Mouse (Mus musculus): Measurements from ENCODE around the gene Spdye4b. TPM values are rescaled to one million over a fixed set of nuclear protein-coding genes. Genes with fewer than 3 reads are reported as not detected.
"Not testable (repeated sequence)": the region's sequence is repeated elsewhere in the genome, so short reads cannot be mapped to it uniquely, and the experiment has no call there.

The Spdye4b gene
- total RNA-seq (2021): not detected
- long read RNA-seq, experiment 1: 0 reads
- long read RNA-seq, experiment 2: 0 reads

- TF ChIP-seq CTCF (conservative IDR thresholded peaks at IDR 0.05): peak; percentile 37
Observed at GRCm38 (mm10) chr5:143180255-143181076, at the start of gene Spdye4b, which contains the start of gene Rbak. TSS of gene Spdye4b (plus strand) at chr5:143181017. TSS of gene Rbak (minus strand) at chr5:143180775.

GRCm38 (mm10) chr5:143132935-143133514 is 47.8 kb upstream of the Spdye4b start:
- TF ChIP-seq CTCF (conservative IDR thresholded peaks at IDR 0.05): no peak
- no peak for DNase-seq (ENCODE audit: low spot score in 2 of 2)
- H3K4me3 ChIP-seq: no peak overlapping the region
- H3K27ac ChIP-seq: no peak overlapping the region

More at GRCm38 (mm10) chr5:143180255-143181076, at the start of gene Spdye4b, which contains the start of gene Rbak:
- peak; percentile 94 to 96 for DNase-seq (ENCODE audit: low spot score in 2 of 2)
- H3K27ac ChIP-seq: peak within 1 kb of the TSS; percentile 92
- peak within 1 kb of the TSS; percentile 87 for H3K4me3 ChIP-seq

- DNase-seq (ENCODE audit: low spot score in 2 of 2); H3K4me3 ChIP-seq; H3K27ac ChIP-seq: not testable (repeated sequence)
Observed at GRCm38 (mm10) chr5:143134216-143135010, 46.4 kb upstream of the Spdye4b start.

GRCm38 (mm10) chr5:143135042-143135441 is 45.8 kb upstream of the Spdye4b start:
- TF ChIP-seq CTCF (conservative IDR thresholded peaks at IDR 0.05): no peak
- no peak for DNase-seq (ENCODE audit: low spot score in 2 of 2)
- Histone ChIP-seq H3K27ac (no peak overlapping the region), H3K4me3 (no peak overlapping the region)

GRCm38 (mm10) chr5:143137580-143137979 is 43.2 kb upstream of the Spdye4b start:
- no peak overlapping the region for H3K4me3 ChIP-seq
- no peak for DNase-seq (ENCODE audit: low spot score in 2 of 2)
- H3K27ac ChIP-seq: no peak overlapping the region
- no peak for TF ChIP-seq CTCF (conservative IDR thresholded peaks at IDR 0.05)

GRCm38 (mm10) chr5:143147481-143147880 is 33.3 kb upstream of the Spdye4b start, which contains the start of gene Olfr718-ps1:
TSS of gene Olfr718-ps1 (minus strand) at chr5:143147581.
- H3K27ac ChIP-seq: no peak within 1 kb of the TSS
- no peak within 1 kb of the TSS for H3K4me3 ChIP-seq
- no peak for DNase-seq (ENCODE audit: low spot score in 2 of 2)
- TF ChIP-seq CTCF (conservative IDR thresholded peaks at IDR 0.05): no peak

- no peak for DNase-seq (ENCODE audit: low spot score in 2 of 2)
- Histone ChIP-seq H3K4me3 (no peak overlapping the region), H3K27ac (no peak overlapping the region)
- TF ChIP-seq CTCF (conservative IDR thresholded peaks at IDR 0.05): no peak
Observed at GRCm38 (mm10) chr5:143148661-143149060, 32.2 kb upstream of the Spdye4b start.

GRCm38 (mm10) chr5:143149536-143149935 is 31.3 kb upstream of the Spdye4b start:
- Histone ChIP-seq H3K4me3 (no peak overlapping the region), H3K27ac (no peak overlapping the region)
- no peak for DNase-seq (ENCODE audit: low spot score in 2 of 2)
- TF ChIP-seq CTCF (conservative IDR thresholded peaks at IDR 0.05): peak; percentile 40

- DNase-seq (ENCODE audit: low spot score in 2 of 2): no peak
- Histone ChIP-seq H3K4me3 (no peak overlapping the region), H3K27ac (no peak overlapping the region)
- no peak for TF ChIP-seq CTCF (conservative IDR thresholded peaks at IDR 0.05)
Observed at GRCm38 (mm10) chr5:143150044-143150443, 30.8 kb upstream of the Spdye4b start.

GRCm38 (mm10) chr5:143153756-143154155 is 27.1 kb upstream of the Spdye4b start:
- no peak for TF ChIP-seq CTCF (conservative IDR thresholded peaks at IDR 0.05)
- Histone ChIP-seq H3K4me3 (no peak overlapping the region), H3K27ac (no peak overlapping the region)
- no peak for DNase-seq (ENCODE audit: low spot score in 2 of 2)

- Histone ChIP-seq H3K27ac (no peak overlapping the region), H3K4me3 (no peak overlapping the region)
- TF ChIP-seq CTCF (conservative IDR thresholded peaks at IDR 0.05): no peak
- DNase-seq (ENCODE audit: low spot score in 2 of 2): no peak
Observed at GRCm38 (mm10) chr5:143155534-143155933, 25.3 kb upstream of the Spdye4b start.

GRCm38 (mm10) chr5:143165508-143166070 is 15.2 kb upstream of the Spdye4b start:
- DNase-seq (ENCODE audit: low spot score in 2 of 2): no peak
- no peak for TF ChIP-seq CTCF (conservative IDR thresholded peaks at IDR 0.05)
- Histone ChIP-seq H3K27ac (no peak overlapping the region), H3K4me3 (no peak overlapping the region)
